Mouse (Mus musculus) embryonic facial prominence, embryonic 14.5 days (tissue): ENCODE measurements around the gene Zmiz1. TPM values are rescaled to one million over a fixed set of nuclear protein-coding genes. Genes with fewer than 3 reads are reported as not detected.

Source experiments
- ATAC-seq: fragments of 200-750 bp; cut with Nextera tagmentation; 2 replicates; pipeline ENCODE4 v1.8.0; 2017; ENCODE audit warnings: low read depth, moderate number of reproducible peaks, moderate TSS enrichment
- DNase-seq: peaks from one replicate; pipeline ENCODE4 v3.0.0-alpha.2; 2015; ENCODE audit warnings: low spot score
- H3K27ac ChIP-seq: fragments of 300-500 bp; sonication (generic); replicated peaks from 2 replicates; pipeline ENCODE4 v1.5.1; 2014; ENCODE audit warnings: low read depth, mild to moderate bottlenecking, low read length, moderate library complexity
- H3K27me3 ChIP-seq: fragments of 300-500 bp; sonication (generic); replicated peaks from 2 replicates; pipeline ENCODE4 v1.6.1; 2014; ENCODE audit warnings: low read length; ENCODE audit not compliant: control insufficient read depth, insufficient read depth
- H3K36me3 ChIP-seq: fragments of 300-500 bp; sonication (generic); 2 replicates; pipeline ENCODE4 v1.6.1; 2014; ENCODE audit warnings: low read length, mixed read lengths; ENCODE audit not compliant: control insufficient read depth, insufficient read depth
- H3K4me1 ChIP-seq: fragments of 300-500 bp; sonication (generic); 2 replicates; pipeline ENCODE4 v1.6.1; 2014; ENCODE audit warnings: antibody characterized with exemption, low read length; ENCODE audit not compliant: control insufficient read depth, insufficient read depth
- H3K4me2 ChIP-seq: fragments of 300-500 bp; sonication (generic); 2 replicates; pipeline ENCODE4 v1.6.1; 2014; ENCODE audit warnings: low read depth, mild to moderate bottlenecking, low read length, moderate library complexity, mixed read lengths
- H3K4me3 ChIP-seq: fragments of 300-500 bp; sonication (generic); 2 replicates; pipeline ENCODE4 v1.5.1; 2014; ENCODE audit warnings: low read depth, mild to moderate bottlenecking, low read length
- H3K9ac ChIP-seq: fragments of 300-500 bp; sonication (generic); 2 replicates; pipeline ENCODE4 v1.6.1; 2014; ENCODE audit warnings: low read depth, mild to moderate bottlenecking, low read length, moderate library complexity, mixed read lengths
- H3K9me3 ChIP-seq: fragments of 300-500 bp; sonication (generic); 2 replicates; pipeline ENCODE4 v1.6.1; 2016; ENCODE audit warnings: low read length; ENCODE audit not compliant: control insufficient read depth
- WGBS: fragments of 180-500 bp; shearing (Covaris S2); extraction: QIAGEN DNeasy Blood & Tissue Kit; methylation state at CpG from one replicate; pipeline ENCODE4 v1.1.7; 2014; 5-methylcytosine and 5-hydroxymethylcytosine counted together
- polyA plus RNA-seq: library from polyadenylated mRNA; unstranded; fragments of >200 nt; fragmentation: Nextera tagmentation; extraction: Ambion mirVana; gene quantifications from 2 replicates; pipeline ENCODE4 v1.2.1, GENCODE M21; 2014

Gene Zmiz1
- polyA plus RNA-seq, 1 experiment from 2014 or later: 31.3 TPM

DNA sequence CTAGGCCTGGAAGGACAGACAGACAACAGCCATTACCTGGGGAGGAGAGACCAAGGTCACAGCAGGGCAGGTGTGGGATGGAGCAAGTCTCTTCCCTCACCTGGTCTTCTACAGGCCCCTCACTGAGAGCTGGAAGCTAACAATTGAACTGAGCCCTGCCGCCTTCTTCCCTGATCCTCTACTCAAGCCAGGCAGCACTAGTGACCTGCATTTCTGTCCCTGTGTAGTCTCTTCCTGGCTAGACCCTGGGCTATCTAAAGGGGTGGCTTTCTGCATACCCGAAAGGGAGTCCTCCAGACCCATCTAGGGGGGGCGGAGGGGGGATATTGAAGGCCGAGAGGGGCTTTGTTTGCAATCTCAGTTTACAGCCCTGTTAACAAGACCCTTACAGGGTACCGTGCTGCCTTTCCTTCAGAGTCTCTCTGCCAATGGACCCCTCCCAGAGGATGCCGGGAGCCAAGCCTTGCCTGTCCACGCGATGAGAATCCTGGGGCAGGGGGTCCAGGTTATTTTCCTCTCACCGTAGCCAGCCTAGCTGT lies 152.2 kb downstream of the Zmiz1 start:
- Histone ChIP-seq H3K36me3 (peaks cover 4% of the 10 kb centered on the region; the same call in 1 of the 2 replicates), H3K9me3 (no peaks in the 10 kb centered on the region), H3K27me3 (no peaks in the 10 kb centered on the region), H3K4me2 (peak overlapping the region; percentile 42; the same call in 1 of the 2 replicates), H3K4me3 (no peak overlapping the region), H3K27ac (peak overlapping the region; percentile 44), H3K4me1 (peaks cover 55% of the 10 kb centered on the region), H3K9ac (peak overlapping the region; percentile 35; the same call in 1 of the 2 replicates)
- DNase-seq: no peak
- WGBS: 38% methylated on average over 9 of the region's 9 CpGs
- ATAC-seq: no peak

DNA sequence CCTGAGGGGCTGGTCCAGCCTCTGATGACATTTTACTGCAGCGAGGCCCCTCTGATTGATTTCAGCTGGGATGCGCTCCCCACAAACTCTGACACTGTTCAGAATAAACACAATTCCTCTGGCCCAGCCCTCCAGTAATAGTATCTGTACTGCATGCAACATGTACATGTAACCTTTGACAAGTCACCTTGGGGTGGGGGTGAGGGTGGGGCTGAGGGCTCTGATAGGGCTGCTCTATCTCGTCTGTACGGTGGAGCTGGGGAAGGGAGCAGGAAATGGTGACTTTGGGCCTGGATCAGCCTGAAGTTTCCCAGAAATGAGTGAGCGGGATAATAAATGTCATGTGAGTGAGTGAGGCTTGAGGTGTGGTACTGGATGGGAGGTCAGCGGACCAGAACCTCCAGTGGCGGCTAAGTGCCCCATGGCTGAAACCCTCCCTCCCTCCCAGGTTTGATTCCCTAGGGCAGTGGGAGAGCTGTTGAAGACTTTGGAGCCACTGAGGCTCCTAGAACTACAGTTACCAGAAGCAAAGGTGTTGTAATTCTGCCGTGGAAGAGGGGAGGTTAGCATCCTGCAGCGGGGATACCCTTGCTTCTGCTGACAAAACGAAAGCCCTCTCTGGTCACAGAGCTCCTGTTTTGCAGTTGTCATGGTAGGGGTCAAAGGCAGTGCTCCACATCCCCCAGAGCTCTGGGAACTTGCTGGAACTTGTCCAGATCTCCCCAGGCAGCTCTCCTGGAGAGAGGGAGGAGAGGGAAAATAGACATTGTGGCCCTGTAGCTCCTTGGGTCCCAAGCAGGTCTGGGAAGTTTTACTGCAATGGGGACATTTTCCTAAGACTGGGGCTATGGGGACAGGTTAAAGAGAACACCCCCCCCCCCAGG lies 153.1 kb downstream of the Zmiz1 start:
- H3K36me3 ChIP-seq: peaks cover 4% of the 10 kb centered on the region; the same call in 1 of the 2 replicates
- ATAC-seq (no peak), DNase-seq (no peak)
- WGBS: 54% methylated on average over 10 of the region's 10 CpGs
- no peak overlapping the region for H3K9ac ChIP-seq
- peak overlapping the region; percentile 42; the same call in 1 of the 2 replicates for H3K4me2 ChIP-seq
- peaks cover 47% of the 10 kb centered on the region for H3K4me1 ChIP-seq
- H3K9me3 ChIP-seq: no peaks in the 10 kb centered on the region
- no peak overlapping the region; the same call in 1 of the 2 replicates for H3K27ac ChIP-seq
- H3K4me3 ChIP-seq: no peak overlapping the region
- H3K27me3 ChIP-seq: no peaks in the 10 kb centered on the region

DNA sequence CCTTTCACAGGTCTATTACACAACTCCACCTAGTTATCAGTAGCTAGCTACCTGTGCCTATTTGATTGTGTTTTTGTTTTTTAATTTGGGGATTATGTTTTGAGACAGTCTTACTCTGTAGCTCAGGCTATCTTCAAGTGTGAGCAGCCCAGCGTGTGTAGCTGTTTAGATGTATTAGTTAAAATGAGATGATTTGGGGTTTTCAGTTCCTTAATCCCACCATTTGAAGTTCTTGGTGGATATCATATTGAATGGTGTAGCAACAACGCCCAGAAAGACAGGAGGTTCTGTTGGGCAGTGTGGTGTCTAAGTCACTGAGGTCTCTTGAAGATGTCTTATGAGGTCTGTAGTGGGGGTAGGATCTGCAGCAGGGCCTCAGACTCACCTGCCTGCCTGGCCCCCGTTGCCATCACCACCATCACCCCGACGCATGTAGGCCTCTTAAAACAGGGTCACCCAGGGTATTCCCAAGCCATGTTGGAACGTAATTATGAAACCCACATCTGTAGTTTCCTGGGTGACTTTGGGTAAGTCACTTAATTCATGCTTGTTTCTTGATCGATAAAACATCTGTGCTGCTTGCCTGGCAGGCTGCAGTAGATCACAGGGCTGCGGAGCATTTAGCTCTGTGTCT lies 155.1 kb downstream of the Zmiz1 start:
- H3K27me3 ChIP-seq: no peaks in the 10 kb centered on the region
- WGBS: 78% methylated on average over 8 of the region's 8 CpGs
- peaks cover 7% of the 10 kb centered on the region; the same call in 1 of the 2 replicates for H3K36me3 ChIP-seq
- DNase-seq (no peak), ATAC-seq (no peak)
- no peaks in the 10 kb centered on the region for H3K9me3 ChIP-seq
- peaks cover 36% of the 10 kb centered on the region for H3K4me1 ChIP-seq
- H3K4me2 ChIP-seq: no peak overlapping the region
- no peak overlapping the region for H3K4me3 ChIP-seq
- no peak overlapping the region for H3K9ac ChIP-seq
- no peak overlapping the region for H3K27ac ChIP-seq

DNA sequence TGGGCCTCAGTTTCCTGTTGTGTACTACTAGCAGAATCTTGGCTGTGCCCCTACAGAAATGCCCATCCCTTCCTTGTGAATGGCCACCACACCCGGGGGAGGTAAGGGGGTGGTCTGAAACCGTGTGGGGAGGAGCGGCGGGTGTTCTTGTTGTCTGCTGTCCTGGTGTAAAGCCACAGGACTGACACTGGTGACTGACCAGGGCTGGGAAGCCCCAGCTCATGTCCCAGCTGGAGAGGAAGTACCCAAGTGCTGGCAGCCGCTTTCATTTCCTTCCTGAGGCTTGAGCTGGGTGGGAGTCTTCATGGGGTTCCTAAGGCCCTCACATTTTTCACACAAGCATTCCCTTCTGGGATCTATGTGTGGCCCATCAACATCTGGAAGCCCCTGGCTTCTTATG lies 155.7 kb downstream of the Zmiz1 start:
- no peaks in the 10 kb centered on the region for H3K9me3 ChIP-seq

DNA sequence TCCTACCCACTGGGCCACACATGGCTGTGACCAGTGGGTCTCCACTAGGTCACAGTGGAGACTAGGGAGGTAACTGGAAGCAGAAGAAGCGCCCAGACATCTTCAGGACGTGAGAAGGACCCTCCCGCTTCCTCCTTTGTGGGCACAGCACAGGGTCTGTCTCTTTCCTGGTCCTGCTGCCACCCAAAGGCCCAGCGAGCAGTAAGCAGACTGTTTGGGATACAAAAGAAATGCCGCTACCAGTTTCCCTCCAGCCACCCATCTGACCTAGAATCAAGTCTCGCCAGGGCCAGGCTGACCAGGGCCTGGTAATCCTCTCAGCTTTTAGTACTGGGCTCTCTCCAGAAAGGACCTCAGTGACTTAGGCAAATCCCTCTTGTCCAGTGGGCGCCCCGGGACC lies 156.6 kb downstream of the Zmiz1 start:
- no peaks in the 10 kb centered on the region for H3K27me3 ChIP-seq
- H3K4me2 ChIP-seq: no peak overlapping the region
- no peak for DNase-seq
- WGBS: 91% methylated on average over 8 of the region's 8 CpGs
- H3K9me3 ChIP-seq: no peaks in the 10 kb centered on the region
- peaks cover 7% of the 10 kb centered on the region; the same call in 1 of the 2 replicates for H3K36me3 ChIP-seq
- no peak for ATAC-seq
- peaks cover 23% of the 10 kb centered on the region for H3K4me1 ChIP-seq
- H3K27ac ChIP-seq: no peak overlapping the region
- no peak overlapping the region for H3K9ac ChIP-seq
- H3K4me3 ChIP-seq: no peak overlapping the region

More for the DNA sequence above, 155.7 kb downstream of the Zmiz1 start:
- Histone ChIP-seq H3K4me1 (peaks cover 32% of the 10 kb centered on the region), H3K27ac (no peak overlapping the region), H3K4me2 (no peak overlapping the region), H3K36me3 (peaks cover 7% of the 10 kb centered on the region; the same call in 1 of the 2 replicates), H3K27me3 (no peaks in the 10 kb centered on the region), H3K4me3 (no peak overlapping the region), H3K9ac (no peak overlapping the region)
- ATAC-seq (no peak), DNase-seq (no peak)
- 70% methylated on average over 5 of the region's 5 CpGs for WGBS

DNA sequence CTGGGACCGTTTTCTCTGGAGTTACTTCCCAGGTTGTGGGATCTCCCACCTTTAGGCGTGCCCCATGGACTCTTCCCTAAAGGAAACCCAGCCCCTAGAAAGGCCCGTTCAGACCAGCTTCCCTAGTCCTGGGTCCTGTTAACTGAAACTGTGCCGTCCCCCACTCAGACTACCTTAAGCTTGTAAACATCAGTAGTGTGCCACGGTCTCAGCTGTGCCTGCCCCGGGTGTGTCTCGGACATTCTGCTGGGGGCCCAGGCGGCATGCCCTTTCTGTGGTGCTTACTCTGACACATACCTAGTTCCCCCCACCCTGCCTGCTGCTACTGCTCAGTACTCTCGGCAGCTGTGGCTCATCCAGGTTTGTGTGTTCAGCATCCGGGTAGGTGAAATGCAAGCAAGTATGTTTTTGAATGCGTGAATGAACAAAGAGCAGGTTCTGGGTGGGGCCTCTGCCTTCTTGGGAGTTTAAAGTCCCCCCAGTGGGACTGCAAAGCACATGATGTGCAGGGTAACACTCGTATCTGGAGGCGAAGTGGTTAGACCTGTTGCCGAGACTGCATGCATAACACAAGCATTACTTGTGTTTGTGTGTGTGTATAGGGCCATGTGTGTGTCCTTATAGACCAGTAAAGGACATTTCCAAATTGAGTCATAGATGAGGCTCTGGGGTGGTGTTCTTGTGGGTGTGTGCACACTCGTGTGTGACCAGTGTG lies 157.2 kb downstream of the Zmiz1 start:
- H3K4me3 ChIP-seq: no peak overlapping the region
- no peaks in the 10 kb centered on the region for H3K27me3 ChIP-seq
- no peaks in the 10 kb centered on the region for H3K9me3 ChIP-seq
- ATAC-seq: no peak
- H3K27ac ChIP-seq: no peak overlapping the region
- WGBS: 83% methylated on average over 15 of the region's 15 CpGs
- H3K36me3 ChIP-seq: peaks cover 7% of the 10 kb centered on the region; the same call in 1 of the 2 replicates
- H3K4me2 ChIP-seq: no peak overlapping the region
- H3K4me1 ChIP-seq: peaks cover 17% of the 10 kb centered on the region
- no peak overlapping the region for H3K9ac ChIP-seq
- DNase-seq: no peak

DNA sequence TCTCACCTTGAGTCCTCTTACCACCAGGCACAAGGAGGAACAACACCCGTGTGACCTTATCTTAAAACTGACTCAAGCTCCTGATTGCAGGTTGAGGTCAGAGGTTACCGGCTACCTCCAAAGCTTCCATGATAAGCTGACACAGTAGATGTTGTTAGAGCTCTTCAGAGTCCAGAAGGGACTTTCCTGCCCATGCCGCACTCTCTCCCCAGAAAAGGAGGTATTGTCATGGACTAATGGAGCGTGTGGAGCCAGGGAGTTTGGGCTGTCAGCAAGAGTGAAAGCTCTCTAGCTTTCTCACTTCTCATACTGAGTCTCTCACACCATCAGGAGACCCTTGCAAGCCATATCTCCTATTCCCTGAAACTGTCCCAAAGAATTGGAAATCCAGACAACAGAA lies 158.3 kb downstream of the Zmiz1 start:
- no peak overlapping the region for H3K4me2 ChIP-seq
- H3K9me3 ChIP-seq: no peaks in the 10 kb centered on the region
- H3K4me3 ChIP-seq: no peak overlapping the region
- no peak overlapping the region for H3K27ac ChIP-seq
- WGBS: 84% methylated on average over 4 of the region's 4 CpGs
- ATAC-seq (no peak), DNase-seq (no peak)
- peaks cover 8% of the 10 kb centered on the region; the same call in 1 of the 2 replicates for H3K4me1 ChIP-seq
- H3K27me3 ChIP-seq: no peaks in the 10 kb centered on the region
- H3K9ac ChIP-seq: no peak overlapping the region
- peaks cover 7% of the 10 kb centered on the region; the same call in 1 of the 2 replicates for H3K36me3 ChIP-seq
